Comparison of ENCODE assay signal across 12 mouse cellular contexts in the genomic region with DNA sequence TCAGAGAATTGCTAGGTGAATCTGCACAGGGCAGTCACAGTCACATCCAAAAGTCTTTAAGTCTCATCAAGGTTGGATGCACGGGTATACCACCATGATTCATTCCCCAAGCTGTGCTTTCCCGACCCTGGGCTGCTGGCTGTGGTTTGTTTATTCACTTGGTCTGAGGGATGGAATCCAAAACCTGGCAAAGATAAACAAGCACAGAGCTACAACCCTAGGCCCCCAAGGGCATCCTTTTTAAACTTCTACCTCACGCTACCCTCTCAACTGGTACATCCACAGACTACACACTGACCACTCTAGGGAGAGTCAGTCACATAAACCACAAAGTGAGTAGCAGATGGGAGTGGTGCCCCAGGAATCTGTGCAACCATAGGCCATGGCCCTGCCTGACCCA. TPM values are rescaled to one million over a fixed set of nuclear protein-coding genes. Genes with fewer than 3 reads are reported as not detected.
DNase-seq lines count a peak whose midpoint lies in the region; ATAC-seq and TF ChIP-seq lines count a peak whose summit lies in the region.
"Had no signal": no experiment of that assay in that cellular context is flagged by ENCODE, and none has a peak within 500 bp of the region (broad histone marks: within the 10 kb centered on the region; RNA-seq: fewer than 3 reads in every experiment).

No protein-coding gene starts in this region.

- peak overlapping the region; percentile 91 for H3K4me2 ChIP-seq in heart, embryonic 12.5 days
- H3K4me2 ChIP-seq in forebrain, embryonic 12.5 days, result peak overlapping the region; percentile 86
- peak overlapping the region; percentile 79 for H3K4me2 ChIP-seq in limb, embryonic 14.5 days (replicated peaks; ENCODE audit: low read depth, low read length, severe bottlenecking)

- intact Hi-C loops in heart, adult 2 months (cut with DNase I), result no loop called here

- DNase-seq in heart, adult 2 months, result no peak
- peak; percentile 82 for DNase-seq in 3T3-L1 (ENCODE audit: low read depth, low spot score)
- no peak for DNase-seq in limb, embryonic 14.5 days (ENCODE audit: low spot score)
- DNase-seq in cerebellum, adult 18-20 months, result no peak
- no peak for DNase-seq in adrenal gland, adult 2 months
- no peak for DNase-seq in retina, postnatal 1 day
- DNase-seq: adrenal gland, adult 8-10 months; gastrocnemius, postnatal 25 days had no signal

- TF ChIP-seq POLR2A in heart, adult 2 months (IDR thresholded peaks at IDR 0.05; ENCODE audit: insufficient read depth, low read depth, low read length), result no peak
- no peak for TF ChIP-seq POLR2A in limb, embryonic 14.5 days (IDR thresholded peaks at IDR 0.05; ENCODE audit: borderline replicate concordance, extremely low read depth, insufficient read depth, insufficient read length)

- H3K27me3 ChIP-seq in heart, embryonic 12.5 days (replicated peaks), result no peaks in the 10 kb centered on the region
- H3K27me3 ChIP-seq in heart, adult 2 months (ENCODE audit: control insufficient read depth, insufficient read depth, low read length), result no peaks in the 10 kb centered on the region
- H3K27me3 ChIP-seq in forebrain, embryonic 12.5 days, result no peaks in the 10 kb centered on the region
- H3K27me3 ChIP-seq in limb, embryonic 14.5 days (ENCODE audit: control insufficient read depth, insufficient read depth, low read length), result no peaks in the 10 kb centered on the region

- no peak overlapping the region for H3K9ac ChIP-seq in heart, embryonic 12.5 days
- H3K9ac ChIP-seq in heart, adult 2 months (ENCODE audit: low read depth, low read length), result no peak overlapping the region
- H3K9ac ChIP-seq in forebrain, embryonic 12.5 days, result peak overlapping the region; percentile 96; the same call in 1 of the 2 replicates
- no peak overlapping the region for H3K9ac ChIP-seq in limb, embryonic 14.5 days (ENCODE audit: low read depth, low read length, severe bottlenecking)

- no peaks in the 10 kb centered on the region for H3K9me3 ChIP-seq in heart, embryonic 12.5 days (replicated peaks)
- no peaks in the 10 kb centered on the region for H3K9me3 ChIP-seq in forebrain, embryonic 12.5 days
- H3K9me3 ChIP-seq in limb, embryonic 14.5 days (ENCODE audit: control insufficient read depth, low read length), result no peaks in the 10 kb centered on the region

- H3K4me1 ChIP-seq in heart, embryonic 12.5 days (replicated peaks), result peaks cover 52% of the 10 kb centered on the region
- H3K4me1 ChIP-seq in heart, adult 2 months (ENCODE audit: control insufficient read depth, insufficient read depth, low read length), result peaks cover 10% of the 10 kb centered on the region
- H3K4me1 ChIP-seq in forebrain, embryonic 12.5 days, result peaks cover 66% of the 10 kb centered on the region
- peaks cover 16% of the 10 kb centered on the region for H3K4me1 ChIP-seq in limb, embryonic 14.5 days (ENCODE audit: control insufficient read depth, insufficient read depth, low read length)

- no peaks in the 10 kb centered on the region for H3K36me3 ChIP-seq in heart, embryonic 12.5 days
- no peaks in the 10 kb centered on the region for H3K36me3 ChIP-seq in heart, adult 2 months (ENCODE audit: control insufficient read depth, insufficient read depth, low read length)
- no peaks in the 10 kb centered on the region for H3K36me3 ChIP-seq in forebrain, embryonic 12.5 days (replicated peaks)
- H3K36me3 ChIP-seq in limb, embryonic 14.5 days (ENCODE audit: control insufficient read depth, insufficient read depth, low read length), result no peaks in the 10 kb centered on the region

- no peak overlapping the region for H3K27ac ChIP-seq in heart, embryonic 12.5 days (ENCODE audit: poor library complexity, severe bottlenecking)
- no peak overlapping the region for H3K27ac ChIP-seq in heart, adult 2 months
- no peak overlapping the region for H3K27ac ChIP-seq in forebrain, embryonic 12.5 days
- no peak overlapping the region for H3K27ac ChIP-seq in limb, embryonic 14.5 days (replicated peaks; ENCODE audit: low read depth, low read length)

- TF ChIP-seq EP300 in heart, adult 2 months (IDR thresholded peaks at IDR 0.05; ENCODE audit: insufficient read depth, low read depth, low read length), result no peak

- ATAC-seq in heart, embryonic 12.5 days (ENCODE audit: insufficient number of reproducible peaks, low FRiP score), result no peak
- ATAC-seq in forebrain, embryonic 12.5 days (ENCODE audit: low FRiP score), result no peak
- no peak for ATAC-seq in limb, embryonic 14.5 days (ENCODE audit: low FRiP score, low read depth)
- ATAC-seq: CD4-positive, CD25-positive, alpha-beta regulatory T cell, adult 4 months had no signal

- 41% methylated on average over 3 of the region's 3 CpGs for WGBS in heart, embryonic 12.5 days
- WGBS in heart, adult 2 months, result 76% methylated on average over 3 of the region's 3 CpGs
- 64% methylated on average over 3 of the region's 3 CpGs for WGBS in forebrain, embryonic 12.5 days
- 52% methylated on average over 3 of the region's 3 CpGs for WGBS in limb, embryonic 14.5 days

- H3K79me2 ChIP-seq in heart, adult 2 months (replicated peaks; ENCODE audit: control insufficient read depth, insufficient read depth, low read length), result no peaks in the 10 kb centered on the region

- no peak for TF ChIP-seq CTCF in heart, adult 2 months (IDR thresholded peaks at IDR 0.05)

- no peak overlapping the region for H3K4me3 ChIP-seq in heart, embryonic 12.5 days
- H3K4me3 ChIP-seq in heart, adult 2 months, result no peak overlapping the region
- H3K4me3 ChIP-seq in forebrain, embryonic 12.5 days (replicated peaks), result peak overlapping the region; percentile 83
- 0 out of 2 replicates have a peak overlapping the region, but pooled peaks have one; percentile 69 for H3K4me3 ChIP-seq in limb, embryonic 14.5 days (replicated peaks; ENCODE audit: low read length)

RNA-seq across cellular contexts. Expression of a gene that starts 1.8 kb away (rescaled TPM):
- 6.8 and 7.3 TPM in 2 replicates for polyA plus RNA-seq in heart, embryonic 12.5 days (2016; fragmentation: Nextera tagmentation; extraction: Ambion mirVana)
- 10 to 100 TPM; 19.4 to 25.1 TPM for total RNA-seq in heart, adult 2 months (2021)
- polyA plus RNA-seq in heart, adult 2 months (2012; rRNA removed), result 18.5 and 27.2 TPM in 2 replicates
- polyA plus RNA-seq in forebrain, embryonic 12.5 days (2016; fragmentation: Nextera tagmentation; extraction: Ambion mirVana), result 3.9 and 4.5 TPM in 2 replicates
- polyA plus RNA-seq in limb, embryonic 14.5 days (2012; rRNA removed), result 44.5 and 46.1 TPM in 2 replicates
- 10.7 and 11.5 TPM in 2 replicates for polyA plus RNA-seq in limb, embryonic 14.5 days (2014; fragmentation: Nextera tagmentation; extraction: Ambion mirVana)
- 10 to 100 TPM; 29.1 to 48.4 TPM for total RNA-seq in adrenal gland, adult 2 months (2021)
- polyA plus RNA-seq in adrenal gland, adult 2 months (2012; rRNA removed), result 13.5 and 16.5 TPM in 2 replicates
- total RNA-seq: common myeloid progenitor, adult 5-6 weeks had no signal

Comparison
In these comparisons a context has a peak if more than half of its experiments do, and no peak if none do; other contexts are left out.
1. H3K4me3 ChIP-seq: peak in forebrain, embryonic 12.5 days (single experiment) and limb, embryonic 14.5 days (single experiment); none in heart, embryonic 12.5 days (single experiment) and heart, adult 2 months (single experiment).
2. Peak in every context shown above with its lines, with median percentiles within 50 percentile points of each other: H3K4me2 ChIP-seq.